Mouse (Mus musculus): ENCODE measurements around the gene D8Ertd738e.

GRCm38 (mm10) chr8:84291086-84291485 lies 41.6 kb upstream of the D8Ertd738e start:
- TF ChIP-seq POLR2A (IDR thresholded peaks at IDR 0.05; ENCODE audit: borderline replicate concordance, insufficient read depth, low read length) (no peak), CTCF (IDR thresholded peaks at IDR 0.05; ENCODE audit: borderline replicate concordance, insufficient read depth, low read depth, low read length) (no peak)

Data from cerebellum, adult 2 months (tissue).